Mouse (Mus musculus) ES-E14 (cell line): ENCODE results near the gene Limd2.

Experiments
- HCFC1 ChIP-seq: IDR thresholded peaks from 2 replicates; pipeline ENCODE4 v1.6.1; 2012; ENCODE audit warnings: low read length, inconsistent platforms, borderline replicate concordance; ENCODE audit not compliant: insufficient read depth
- ZNF384 ChIP-seq: IDR thresholded peaks from 2 replicates; pipeline ENCODE4 v1.6.1; 2012; ENCODE audit warnings: low read depth, low read length, inconsistent platforms

DNA sequence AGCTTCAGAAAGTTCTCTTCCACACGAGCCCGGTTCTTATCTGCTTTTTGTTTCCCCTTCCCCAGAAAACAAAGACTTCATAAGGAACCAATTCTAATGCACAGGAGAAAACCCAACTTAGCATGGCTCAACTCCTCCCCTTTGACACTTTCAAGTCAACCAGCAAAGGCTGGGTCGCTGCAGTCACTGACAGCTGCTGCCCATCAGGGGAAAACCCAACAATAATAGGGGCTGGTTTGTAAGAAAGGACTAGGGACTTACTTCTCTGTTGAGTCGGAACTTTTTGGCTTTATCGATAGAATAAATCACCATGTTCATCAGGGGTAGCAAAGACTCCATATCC is 41.4 kb upstream of the Limd2 start, which contains the start of gene Strada:
- TF ChIP-seq HCFC1 (no peak), ZNF384 (no peak)
